Mouse (Mus musculus): ENCODE measurements around the gene Vmn1r180.
"Not testable (repeated sequence)": the region's sequence is repeated elsewhere in the genome, so short reads cannot be mapped to it uniquely, and the experiment has no call there.

The Vmn1r180 gene

DNA sequence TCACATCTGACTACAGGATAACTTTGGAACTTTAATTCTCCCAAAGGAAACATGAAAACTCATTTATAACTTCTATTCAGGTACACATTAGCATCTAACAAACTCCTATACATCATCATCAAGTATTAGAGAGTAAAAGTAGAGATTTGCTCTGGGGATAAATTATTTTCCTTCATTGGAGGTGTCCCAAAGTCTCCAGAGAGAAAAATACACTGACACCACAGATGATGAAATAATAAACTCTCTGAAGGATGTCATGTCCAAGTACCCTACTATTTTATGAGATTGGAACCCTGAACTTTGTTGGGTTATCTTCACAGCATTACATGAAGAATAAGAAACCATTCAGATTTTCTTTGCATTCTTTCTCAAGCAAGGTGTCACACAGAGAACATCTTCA lies at the start of gene Vmn1r180:
Gene Vmn1r180 (plus strand): TSS at position 301 of the 400 bp plus-strand sequence.
- DNase-seq (ENCODE audit: low read depth) = no peak

DNA sequence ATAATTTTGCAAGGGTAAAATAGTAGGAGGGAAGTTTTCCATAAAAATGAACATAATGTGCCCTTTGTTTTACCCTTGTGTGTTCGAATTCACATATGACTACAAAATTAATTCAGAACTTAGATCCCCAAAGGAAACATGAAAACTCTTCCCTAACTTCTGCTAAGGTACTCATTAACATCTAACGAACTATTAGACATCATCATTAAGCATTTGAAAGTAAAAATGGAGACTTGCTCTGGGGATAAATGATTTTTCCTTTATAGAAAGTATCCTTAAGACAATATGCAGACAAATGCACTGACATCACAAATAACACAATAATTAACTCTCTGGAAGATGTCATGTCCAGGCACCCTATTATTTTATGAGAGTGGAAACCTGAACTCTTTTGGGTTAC lies 23.8 kb upstream of the Vmn1r180 start, which contains the start of gene Vmn1r179:
Gene Vmn1r179 (plus strand): TSS at position 301 of the 400 bp plus-strand sequence.
- no peak for DNase-seq (ENCODE audit: low read depth)

DNA sequence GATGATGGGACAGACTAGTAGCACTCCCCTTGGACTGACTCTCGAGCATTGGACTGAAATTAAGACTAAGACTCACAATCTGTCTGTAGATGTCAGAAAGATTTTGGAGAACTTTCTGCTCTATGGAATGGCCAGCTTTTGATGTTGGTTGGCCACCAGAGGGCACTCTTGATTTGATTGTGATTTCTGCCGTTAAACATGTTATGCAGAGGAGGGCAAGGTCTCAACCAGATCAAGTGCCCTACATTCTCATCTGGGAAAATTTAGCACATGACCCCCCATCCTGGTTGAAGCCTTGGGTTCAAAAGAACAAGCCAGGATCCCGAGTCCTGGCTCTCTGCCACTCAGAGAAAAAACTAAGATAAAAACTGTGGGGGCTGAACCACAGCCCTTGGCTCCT lies 17.6 kb downstream of the Vmn1r180 start:
- DNase-seq (ENCODE audit: low read depth) = peak; percentile 24

DNA sequence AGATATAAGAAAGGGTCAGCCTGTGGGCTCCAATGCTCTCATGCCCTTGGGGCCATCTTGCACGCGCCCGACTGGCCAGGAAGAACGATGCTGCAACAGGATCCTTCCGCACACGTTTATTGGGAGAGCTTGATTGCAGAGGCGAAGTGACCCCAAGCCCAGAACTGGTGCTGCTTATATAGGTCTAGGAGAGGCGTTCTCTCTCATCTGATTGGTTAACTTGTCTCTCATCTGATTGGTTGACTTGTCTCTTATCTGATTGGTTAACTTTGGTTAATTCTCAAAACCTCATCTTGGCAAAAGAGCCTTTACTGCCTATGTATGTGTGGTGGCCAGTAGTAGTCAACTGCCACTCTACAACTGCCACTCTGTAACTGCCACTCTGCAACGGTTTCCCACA lies 23.9 kb downstream of the Vmn1r180 start, which contains the start of gene Vmn1r181:
Gene Vmn1r181 (plus strand): TSS at position 301 of the 400 bp plus-strand sequence.
- DNase-seq (ENCODE audit: low read depth) = not testable (repeated sequence)

DNA sequence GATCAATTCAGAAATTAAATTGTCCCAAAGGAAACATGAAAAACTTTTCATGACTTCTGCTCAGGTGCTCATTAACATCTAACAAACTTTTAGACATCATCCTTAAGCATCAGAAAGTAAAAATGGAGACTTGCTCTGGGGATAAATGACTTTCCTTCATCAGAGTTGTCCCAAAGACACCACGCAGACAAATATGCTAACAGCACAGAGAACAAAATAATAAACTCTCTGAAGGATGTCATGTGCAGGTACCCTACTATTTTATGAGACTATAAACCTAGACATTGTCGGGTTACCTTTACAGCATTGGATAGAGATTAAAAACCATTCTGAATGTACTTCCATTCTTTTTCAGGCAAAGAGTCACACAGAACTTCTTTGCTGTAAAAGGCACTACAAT lies 51.0 kb downstream of the Vmn1r180 start, which contains the start of gene V1rd19:
Gene V1rd19 (plus strand): TSS at position 301 of the 400 bp plus-strand sequence.
- DNase-seq (ENCODE audit: low read depth) = no peak

All from induced T-regulatory cell, adult 2 months (primary cell).